Mouse (Mus musculus): Measurements from ENCODE around the gene E2f2.

- TF ChIP-seq CTCF (IDR thresholded peaks at IDR 0.05; ENCODE audit: low read depth, low read length) (peak; percentile 84; the same call in 1 of the 2 replicates), GATA1 (IDR thresholded peaks at IDR 0.05; ENCODE audit: borderline replicate concordance, low read length) (no peak), TAL1 (conservative IDR thresholded peaks at IDR 0.05; ENCODE audit: low read depth, low read length) (no peak), POLR2AphosphoS5 (IDR thresholded peaks at IDR 0.05; ENCODE audit: insufficient replicate concordance, low read depth, low read length) (no peak)
Observed at GRCm38 (mm10) chr4:136199562-136200292, 27.5 kb downstream of the E2f2 start.

Measured in G1E (cell line).